Mouse (Mus musculus) lung, postnatal 0 days (tissue): ENCODE measurements at regions not wholly inside any gene's neighbourhood (a gene's known extent, or its start where the extent isn't known, plus 50 kb on each side); places are given as distances from the start of the nearest gene placed in this dataset.

Experiments
- CTCF ChIP-seq: IDR thresholded peaks from 2 replicates; pipeline ENCODE4 v1.5.1; 2016; ENCODE audit warnings: antibody characterized with exemption, mild to moderate bottlenecking
- EP300 ChIP-seq: IDR thresholded peaks from 2 replicates; pipeline ENCODE4 v1.6.1; 2016; ENCODE audit warnings: antibody characterized with exemption, mild to moderate bottlenecking, control low read depth

GRCm38 (mm10) chr2:174917146-174917905 is 92.7 kb upstream of the Gm14444 start:
- TF ChIP-seq CTCF, result no peak
- no peak for TF ChIP-seq EP300
